Mouse (Mus musculus) midbrain, postnatal 0 days (tissue): ENCODE data around the gene Prss12. TPM values are rescaled to one million over a fixed set of nuclear protein-coding genes. Genes with fewer than 3 reads are reported as not detected.
A peak's percentile ranks its signal among the peaks of the same experiment; 100 is the strongest.

Experiments
- ATAC-seq: fragments of 200-750 bp; cut with Nextera tagmentation; 2 replicates; pipeline ENCODE4 v1.8.0; 2017; ENCODE audit warnings: moderate number of reproducible peaks, mild to moderate bottlenecking, moderate TSS enrichment, moderate library complexity; ENCODE audit not compliant: low FRiP score
- DNase-seq: peaks from one replicate; pipeline ENCODE4 v3.0.0-alpha.2; 2015; ENCODE audit warnings: low spot score
- H3K27ac ChIP-seq: fragments of 300-500 bp; sonication (generic); 2 replicates; pipeline ENCODE4 v1.5.1; 2014; ENCODE audit warnings: low read depth, mild to moderate bottlenecking, low read length, mixed read lengths
- H3K27me3 ChIP-seq: fragments of 300-500 bp; sonication (generic); 2 replicates; pipeline ENCODE4 v1.6.1; 2014; ENCODE audit warnings: low read length, control low read depth, mixed read lengths; ENCODE audit not compliant: insufficient read depth
- H3K36me3 ChIP-seq: fragments of 300-500 bp; sonication (generic); 2 replicates; pipeline ENCODE4 v1.6.1; 2014; ENCODE audit warnings: low read length, control low read depth, mixed read lengths; ENCODE audit not compliant: insufficient read depth
- H3K4me1 ChIP-seq: fragments of 300-500 bp; sonication (generic); 2 replicates; pipeline ENCODE4 v1.6.1; 2014; ENCODE audit warnings: mild to moderate bottlenecking, control low read depth, antibody characterized with exemption, low read length, mixed read lengths; ENCODE audit not compliant: insufficient read depth
- H3K4me2 ChIP-seq: fragments of 300-500 bp; sonication (generic); 2 replicates; pipeline ENCODE4 v1.6.1; 2014; ENCODE audit warnings: low read depth, mild to moderate bottlenecking, low read length, mixed read lengths; ENCODE audit not compliant: poor library complexity, severe bottlenecking
- H3K4me3 ChIP-seq: fragments of 300-500 bp; sonication (generic); 2 replicates; pipeline ENCODE4 v1.5.1; 2014; ENCODE audit warnings: low read depth, mild to moderate bottlenecking, low read length, moderate library complexity
- H3K9ac ChIP-seq: fragments of 300-500 bp; sonication (generic); replicated peaks from 2 replicates; pipeline ENCODE4 v1.6.1; 2014; ENCODE audit warnings: mild to moderate bottlenecking, low read length, moderate library complexity, mixed read lengths; ENCODE audit not compliant: poor library complexity, severe bottlenecking
- H3K9me3 ChIP-seq: fragments of 300-500 bp; sonication (generic); 2 replicates; pipeline ENCODE4 v1.6.1; 2016; ENCODE audit warnings: low read length, control low read depth
- CTCF ChIP-seq: IDR thresholded peaks from 2 replicates; pipeline ENCODE4 v1.5.1; 2016; ENCODE audit warnings: antibody characterized with exemption, mild to moderate bottlenecking
- WGBS: fragments of 180-500 bp; shearing (Covaris S2); extraction: QIAGEN DNeasy Blood & Tissue Kit; methylation state at CpG from one replicate; pipeline ENCODE4 v1.1.7; 2014; 5-methylcytosine and 5-hydroxymethylcytosine counted together
- polyA plus RNA-seq: library from polyadenylated mRNA; unstranded; fragments of >200 nt; fragmentation: Nextera tagmentation; extraction: Ambion mirVana; gene quantifications from 2 replicates; pipeline ENCODE4 v1.2.1, GENCODE M21; 2015
- total RNA-seq: library from RNA; depleted of rRNA; stranded (reverse); fragments of >200 nt; gene quantifications from 2 replicates; pipeline ENCODE4 v1.2.3, GENCODE M21; 2014

Prss12 gene
- total and polyA plus RNA-seq, 2 experiments from 2014 or later = 8.2 to 13.4 TPM

DNA sequence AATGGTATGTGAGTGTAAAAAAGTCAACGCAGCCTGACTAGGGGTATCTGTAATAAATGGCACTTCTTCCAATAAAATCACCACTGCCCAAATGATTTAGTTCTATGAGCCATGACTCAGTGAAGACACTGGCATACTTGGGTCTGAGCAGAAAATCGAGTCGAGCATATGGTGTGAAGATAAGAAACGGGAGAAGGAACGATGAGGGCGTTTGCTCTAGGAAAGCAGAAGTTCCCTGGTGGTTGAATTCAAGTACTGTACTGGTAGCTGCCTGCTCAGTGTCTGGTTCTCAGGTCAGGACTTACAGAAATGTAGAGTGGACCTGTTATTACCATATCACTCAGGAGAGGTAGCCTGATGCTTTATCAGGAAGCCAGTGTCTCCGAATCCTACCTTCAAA is 6.2 kb upstream of the Prss12 start:
- DNase-seq = no peak
- Histone ChIP-seq H3K9ac (no peak overlapping the region), H3K4me3 (no peak overlapping the region), H3K36me3 (no peaks in the 10 kb centered on the region), H3K27ac (no peak overlapping the region), H3K4me2 (no peak overlapping the region), H3K4me1 (no peaks in the 10 kb centered on the region), H3K27me3 (no peaks in the 10 kb centered on the region), H3K9me3 (no peaks in the 10 kb centered on the region)
- no peak for TF ChIP-seq CTCF
- 89% methylated on average over 7 of the region's 7 CpGs for WGBS
- ATAC-seq = no peak

DNA sequence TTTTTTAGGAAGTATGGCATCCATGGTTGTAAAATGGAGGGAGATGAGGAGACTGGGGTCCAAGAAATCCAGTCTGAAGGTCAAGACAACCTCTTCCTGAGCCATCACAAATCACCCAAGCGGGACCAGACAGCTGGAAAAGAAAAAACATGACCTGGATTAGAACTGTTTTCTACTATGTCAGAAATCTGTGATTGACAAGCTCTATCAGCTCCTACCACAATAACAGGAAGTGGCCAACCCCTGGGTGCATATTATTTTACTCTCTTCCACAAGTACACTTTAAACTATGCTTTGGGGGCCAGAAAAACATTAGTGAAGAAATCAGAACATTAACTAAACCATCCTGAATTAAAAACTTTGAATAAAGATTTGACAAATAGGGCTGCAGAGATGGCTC is 2.2 kb upstream of the Prss12 start:
- no peak overlapping the region for H3K9ac ChIP-seq
- no peak overlapping the region for H3K4me2 ChIP-seq

DNA sequence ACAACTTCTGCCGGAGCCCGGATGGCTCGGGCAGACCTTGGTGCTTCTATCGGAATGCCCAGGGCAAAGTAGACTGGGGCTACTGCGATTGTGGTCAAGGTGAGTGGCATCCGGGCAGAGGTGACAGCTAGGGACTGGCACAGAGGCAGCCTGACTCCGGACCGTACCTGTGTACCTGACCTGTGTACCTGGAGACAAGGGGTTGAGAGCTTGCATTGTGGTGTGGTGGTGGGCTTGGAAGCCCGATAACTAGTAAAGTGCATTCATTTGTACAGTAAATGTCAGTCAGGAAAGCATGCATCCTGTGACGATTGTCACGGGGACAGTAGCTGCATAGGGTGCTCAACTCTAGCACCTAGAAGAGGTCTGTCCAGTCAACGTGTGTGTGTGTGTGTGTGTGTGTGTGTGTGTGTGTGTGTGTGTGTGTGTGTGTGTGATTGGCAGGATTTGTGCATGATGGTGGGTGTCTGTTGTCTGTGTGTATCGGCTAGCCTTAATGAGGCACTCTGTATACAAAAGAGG is 886 bp downstream of the Prss12 start:
- peak overlapping the region; percentile 73 for H3K9ac ChIP-seq
- TF ChIP-seq CTCF = no peak
- H3K36me3 ChIP-seq = no peaks in the 10 kb centered on the region
- DNase-seq (no peak), ATAC-seq (peak; percentile 45)
- WGBS = 5% methylated on average over 13 of the region's 13 CpGs
- H3K27me3 ChIP-seq = 0 out of 2 replicates have a peak, but pooled peaks cover 3% of the 10 kb centered on the region
- H3K4me3 ChIP-seq = peak overlapping the region; percentile 85
- H3K4me1 ChIP-seq = peaks cover 3% of the 10 kb centered on the region; the same call in 1 of the 2 replicates
- H3K9me3 ChIP-seq = no peaks in the 10 kb centered on the region
- peak overlapping the region; percentile 90 for H3K4me2 ChIP-seq
- no peak overlapping the region for H3K27ac ChIP-seq

More for the DNA sequence above, 2.2 kb upstream of the Prss12 start:
- Histone ChIP-seq H3K4me3 (no peak overlapping the region), H3K36me3 (no peaks in the 10 kb centered on the region), H3K4me1 (peaks cover 3% of the 10 kb centered on the region; the same call in 1 of the 2 replicates), H3K9me3 (no peaks in the 10 kb centered on the region), H3K27ac (no peak overlapping the region), H3K27me3 (0 out of 2 replicates have a peak, but pooled peaks cover 3% of the 10 kb centered on the region)
- TF ChIP-seq CTCF = no peak
- 78% methylated on average over 1 of the region's 1 CpGs for WGBS
- DNase-seq (no peak), ATAC-seq (no peak)

DNA sequence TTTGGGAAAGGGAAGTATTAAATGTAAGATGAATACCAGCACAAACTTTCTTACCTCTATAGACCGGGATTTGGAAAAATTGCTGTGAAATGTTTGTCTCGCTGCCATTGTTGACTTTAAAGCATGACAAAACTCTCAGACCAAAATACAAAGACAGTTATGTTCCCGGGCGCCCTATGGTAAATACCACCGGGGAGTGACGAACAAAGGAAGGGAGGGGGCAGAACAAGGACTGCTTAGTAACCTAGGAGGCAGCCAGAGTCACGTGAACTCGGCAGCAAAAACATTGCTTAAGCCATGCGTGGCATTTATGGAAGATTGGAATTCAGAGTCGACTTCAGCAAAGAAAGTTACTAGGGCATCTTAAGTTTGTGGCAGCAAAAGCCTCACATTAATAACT is 1.4 kb downstream of the Prss12 start:
- TF ChIP-seq CTCF = no peak
- Histone ChIP-seq H3K4me3 (peak overlapping the region; percentile 85), H3K9ac (no peak overlapping the region), H3K27ac (no peak overlapping the region), H3K4me2 (peak overlapping the region; percentile 90), H3K9me3 (no peaks in the 10 kb centered on the region), H3K27me3 (0 out of 2 replicates have a peak, but pooled peaks cover 3% of the 10 kb centered on the region), H3K36me3 (no peaks in the 10 kb centered on the region), H3K4me1 (peaks cover 3% of the 10 kb centered on the region; the same call in 1 of the 2 replicates)
- WGBS = under 1% methylated on average over 10 of the region's 10 CpGs
- peak; percentile 15 for DNase-seq
- no peak for ATAC-seq

DNA sequence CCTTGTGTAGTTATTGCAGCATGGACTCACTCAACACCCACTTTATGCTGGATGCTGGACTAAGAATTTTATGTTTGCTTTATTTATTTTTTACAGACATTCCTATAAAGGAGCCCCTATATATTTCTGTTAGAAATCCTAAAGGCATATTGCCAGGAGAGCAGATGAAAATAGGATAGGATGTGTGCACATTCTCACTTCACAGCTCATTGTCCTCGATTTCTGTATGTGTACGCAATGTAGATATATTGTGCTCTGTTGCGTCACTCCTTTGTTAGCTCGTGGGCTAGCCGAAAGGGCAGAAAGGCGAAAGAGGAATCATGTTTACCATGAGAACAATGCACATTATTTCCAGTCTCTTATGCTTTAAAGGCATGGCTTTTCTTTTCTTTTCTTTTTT is 3.4 kb downstream of the Prss12 start:
- no peak for ATAC-seq

DNA sequence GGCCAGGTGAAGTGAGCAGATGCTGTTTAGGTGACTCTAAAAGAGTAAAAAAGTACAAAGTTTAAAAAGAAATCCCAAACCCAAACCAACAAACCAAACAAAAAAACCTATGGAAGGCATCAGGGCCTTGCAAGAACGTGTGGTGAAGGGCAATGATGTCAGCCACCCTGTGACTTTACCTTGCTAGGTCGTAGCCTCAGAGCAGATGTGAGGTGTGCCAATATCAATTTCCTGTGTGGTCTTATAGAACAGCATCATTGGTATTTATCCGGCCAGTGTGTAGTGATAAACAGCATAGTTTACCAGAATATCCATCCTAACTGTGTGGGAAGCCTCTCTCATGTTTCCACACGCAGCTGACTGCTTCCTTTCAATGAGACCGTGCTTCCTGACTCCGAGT is 6.2 kb downstream of the Prss12 start:
- no peaks in the 10 kb centered on the region for H3K4me1 ChIP-seq
- WGBS = 71% methylated on average over 6 of the region's 6 CpGs
- H3K36me3 ChIP-seq = no peaks in the 10 kb centered on the region
- H3K27me3 ChIP-seq = 0 out of 2 replicates have a peak, but pooled peaks cover 3% of the 10 kb centered on the region
- no peak overlapping the region for H3K9ac ChIP-seq
- H3K4me3 ChIP-seq = no peak overlapping the region
- H3K4me2 ChIP-seq = no peak overlapping the region
- H3K27ac ChIP-seq = no peak overlapping the region
- H3K9me3 ChIP-seq = no peaks in the 10 kb centered on the region
- no peak for TF ChIP-seq CTCF
- DNase-seq (no peak), ATAC-seq (no peak)

More for the DNA sequence above, 3.4 kb downstream of the Prss12 start:
- Histone ChIP-seq H3K27ac (no peak overlapping the region), H3K36me3 (no peaks in the 10 kb centered on the region), H3K27me3 (0 out of 2 replicates have a peak, but pooled peaks cover 3% of the 10 kb centered on the region), H3K4me3 (no peak overlapping the region), H3K4me1 (peaks cover 3% of the 10 kb centered on the region; the same call in 1 of the 2 replicates), H3K9ac (no peak overlapping the region), H3K9me3 (no peaks in the 10 kb centered on the region), H3K4me2 (no peak overlapping the region)
- DNase-seq = no peak
- no peak for TF ChIP-seq CTCF
- WGBS = 70% methylated on average over 6 of the region's 6 CpGs
